Mouse (Mus musculus) thymus, adult 2 months (tissue): ENCODE measurements at regions not wholly inside any gene's neighbourhood (a gene's known extent, or its start where the extent isn't known, plus 50 kb on each side); places are given as distances from the start of the nearest gene placed in this dataset.

Experiments used
- CTCF ChIP-seq: fragments of 200-500 bp; IDR thresholded peaks from 2 replicates; pipeline ENCODE4 v1.5.1; 2012; ENCODE audit warnings: mild to moderate bottlenecking, control low read depth, low read length, moderate library complexity, borderline replicate concordance; ENCODE audit not compliant: control insufficient read depth, poor library complexity, insufficient read depth; ENCODE audit errors: extremely low read depth
- POLR2A ChIP-seq: fragments of 200-500 bp; IDR thresholded peaks from 2 replicates; pipeline ENCODE4 v1.6.1; 2012; ENCODE audit warnings: mild to moderate bottlenecking, low read length, control low read depth, moderate library complexity; ENCODE audit not compliant: control insufficient read depth, poor library complexity, insufficient read depth; ENCODE audit errors: extremely low read depth

DNA sequence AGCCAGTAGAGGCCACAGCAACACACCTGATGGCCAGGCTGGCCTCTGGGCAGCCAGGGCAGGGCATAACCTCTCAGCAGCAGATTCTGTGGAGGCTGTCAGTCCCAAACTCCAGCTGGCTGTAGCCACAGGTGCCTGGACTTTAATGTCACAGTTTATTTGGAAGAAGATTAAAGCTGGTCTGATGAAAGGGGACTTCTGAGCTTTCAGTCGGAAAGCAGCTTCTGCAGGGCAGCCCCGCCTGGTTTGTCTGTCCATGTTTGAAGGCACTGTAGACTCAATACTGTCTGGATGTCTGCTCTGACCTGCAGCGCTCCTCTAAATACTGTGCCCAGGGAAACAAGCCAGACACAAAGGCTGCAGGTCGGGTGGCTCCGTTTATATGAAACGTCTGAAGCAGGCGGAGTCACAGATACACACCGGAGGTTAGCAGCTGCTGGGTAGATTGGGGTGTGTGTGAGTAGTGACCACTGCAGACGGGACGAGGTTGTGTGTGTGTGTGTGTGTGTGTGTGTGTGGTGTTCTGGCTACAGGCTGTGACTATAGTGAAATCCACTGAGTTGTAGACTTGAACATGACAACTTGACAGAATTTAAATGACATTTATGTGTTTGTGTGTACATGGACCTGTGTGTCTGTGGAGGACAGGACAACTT is 58.5 kb upstream of the Slc25a33 start:
- no peak for TF ChIP-seq CTCF
- TF ChIP-seq POLR2A: no peak
